Mouse (Mus musculus) embryonic facial prominence, embryonic 13.5 days (tissue): ENCODE data around the gene Ndufa7. TPM values are rescaled to one million over a fixed set of nuclear protein-coding genes. Genes with fewer than 3 reads are reported as not detected.
"Not testable (repeated sequence)": the region's sequence is repeated elsewhere in the genome, so short reads cannot be mapped to it uniquely, and the experiment has no call there.

Source experiments
- ATAC-seq: fragments of 200-750 bp; cut with Nextera tagmentation; 2 replicates; pipeline ENCODE4 v1.8.0; 2017; ENCODE audit warnings: low read depth; ENCODE audit not compliant: insufficient number of reproducible peaks, insufficient read depth, low FRiP score, low TSS enrichment
- H3K27ac ChIP-seq: fragments of 300-500 bp; sonication (generic); 2 replicates; pipeline ENCODE4 v1.5.1; 2015; ENCODE audit warnings: moderate library complexity, mild to moderate bottlenecking, inconsistent platforms
- H3K27me3 ChIP-seq: fragments of 300-500 bp; sonication (generic); 2 replicates; pipeline ENCODE4 v1.6.1; 2015; ENCODE audit warnings: mild to moderate bottlenecking, inconsistent platforms
- H3K36me3 ChIP-seq: fragments of 300-500 bp; sonication (generic); 2 replicates; pipeline ENCODE4 v1.6.1; 2015; ENCODE audit warnings: mild to moderate bottlenecking, inconsistent platforms
- H3K4me1 ChIP-seq: fragments of 300-500 bp; sonication (generic); 2 replicates; pipeline ENCODE4 v1.6.1; 2015; ENCODE audit warnings: inconsistent platforms
- H3K4me2 ChIP-seq: fragments of 300-500 bp; sonication (generic); 2 replicates; pipeline ENCODE4 v1.6.1; 2015; ENCODE audit warnings: moderate library complexity, mild to moderate bottlenecking, inconsistent platforms
- H3K4me3 ChIP-seq: fragments of 300-500 bp; sonication (generic); 2 replicates; pipeline ENCODE4 v1.5.1; 2015; ENCODE audit warnings: mild to moderate bottlenecking, inconsistent platforms
- H3K9ac ChIP-seq: fragments of 300-500 bp; sonication (generic); 2 replicates; pipeline ENCODE4 v1.6.1; 2015; ENCODE audit warnings: mild to moderate bottlenecking, inconsistent platforms
- H3K9me3 ChIP-seq: fragments of 300-500 bp; sonication (generic); 2 replicates; pipeline ENCODE4 v1.6.1; 2016; ENCODE audit warnings: inconsistent platforms
- WGBS: fragments of 180-500 bp; shearing (Covaris S2); methylation state at CpG from one replicate; pipeline ENCODE4 v1.1.7; 2015; ENCODE audit warnings: mixed read lengths; 5-methylcytosine and 5-hydroxymethylcytosine counted together
- polyA plus RNA-seq: library from polyadenylated mRNA; unstranded; fragments of >200 nt; fragmentation: Nextera tagmentation; extraction: Ambion mirVana; gene quantifications from 2 replicates; pipeline ENCODE4 v1.2.1, GENCODE M21; 2015

Gene Ndufa7
- polyA plus RNA-seq, 1 experiment from 2014 or later = 464 TPM

GRCm38 (mm10) chr17:33829561-33829960 lies 5.2 kb downstream of the Ndufa7 start:
- no peak overlapping the region for H3K4me2 ChIP-seq
- H3K4me1 ChIP-seq = peaks cover 24% of the 10 kb centered on the region
- 0 out of 2 replicates have a peak overlapping the region, but pooled peaks have one; percentile 16 for H3K9ac ChIP-seq
- H3K9me3 ChIP-seq = no peaks in the 10 kb centered on the region
- H3K36me3 ChIP-seq = peaks cover 63% of the 10 kb centered on the region
- H3K27me3 ChIP-seq = no peaks in the 10 kb centered on the region
- H3K4me3 ChIP-seq = no peak overlapping the region
- ATAC-seq = no peak
- no peak overlapping the region for H3K27ac ChIP-seq
- WGBS = 89% methylated on average over 10 of the region's 10 CpGs

DNA sequence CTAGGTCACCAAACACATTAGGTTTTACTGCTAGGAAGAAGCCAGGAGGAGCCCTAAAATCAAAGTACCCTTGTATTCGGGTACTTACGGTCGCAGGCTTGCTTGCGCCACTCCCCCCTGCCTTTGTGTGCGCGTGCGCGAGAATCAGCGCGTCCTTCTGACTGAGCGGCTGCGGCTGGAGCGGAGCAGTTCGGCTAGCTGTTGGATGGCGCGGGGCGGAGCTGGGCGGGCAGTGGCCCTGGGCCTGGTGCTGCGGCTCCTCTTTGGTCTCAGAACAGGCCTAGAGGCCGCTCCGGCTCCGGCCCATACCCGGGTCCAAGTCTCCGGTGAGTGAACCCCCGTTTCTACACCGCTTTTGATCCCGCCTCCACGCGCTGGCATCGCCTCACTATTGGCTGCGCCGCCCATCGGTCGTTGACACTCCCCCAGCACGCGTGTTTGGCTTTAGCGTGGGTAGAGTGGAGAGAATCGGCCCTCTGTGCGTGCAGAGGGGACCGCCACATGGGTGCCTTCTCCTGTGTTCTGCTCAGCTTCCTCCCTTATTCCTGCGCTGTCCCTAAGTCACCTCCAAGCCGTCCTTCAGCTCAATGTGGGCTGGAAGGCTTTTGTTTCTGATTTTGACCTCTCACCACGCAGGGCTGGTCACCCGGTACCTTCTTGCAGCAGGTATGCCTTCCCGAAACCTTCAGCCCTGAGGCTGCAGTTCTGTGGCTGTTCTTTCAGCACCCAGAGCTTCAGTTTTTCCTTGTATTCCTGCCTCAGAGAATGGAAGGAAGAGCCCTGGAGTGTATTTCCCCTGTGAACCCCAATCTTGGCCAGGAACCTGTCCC lies 18.8 kb downstream of the Ndufa7 start, which contains the start of gene Cd320:
Cd320 (plus strand) TSS at position 126 of the 830 bp plus-strand sequence.
- peaks cover 31% of the 10 kb centered on the region for H3K36me3 ChIP-seq
- H3K27ac ChIP-seq = peak within 1 kb of the TSS; percentile 30; the same call in 1 of the 2 replicates
- H3K9ac ChIP-seq = peak within 1 kb of the TSS; percentile 78
- H3K4me2 ChIP-seq = peak within 1 kb of the TSS; percentile 86
- 1% methylated on average over 45 of the region's 45 CpGs for WGBS
- H3K9me3 ChIP-seq = no peaks in the 10 kb centered on the region
- no peaks in the 10 kb centered on the region for H3K27me3 ChIP-seq
- H3K4me3 ChIP-seq = peak within 1 kb of the TSS; percentile 86
- H3K4me1 ChIP-seq = peaks cover 14% of the 10 kb centered on the region
- peak; percentile 84 for ATAC-seq

DNA sequence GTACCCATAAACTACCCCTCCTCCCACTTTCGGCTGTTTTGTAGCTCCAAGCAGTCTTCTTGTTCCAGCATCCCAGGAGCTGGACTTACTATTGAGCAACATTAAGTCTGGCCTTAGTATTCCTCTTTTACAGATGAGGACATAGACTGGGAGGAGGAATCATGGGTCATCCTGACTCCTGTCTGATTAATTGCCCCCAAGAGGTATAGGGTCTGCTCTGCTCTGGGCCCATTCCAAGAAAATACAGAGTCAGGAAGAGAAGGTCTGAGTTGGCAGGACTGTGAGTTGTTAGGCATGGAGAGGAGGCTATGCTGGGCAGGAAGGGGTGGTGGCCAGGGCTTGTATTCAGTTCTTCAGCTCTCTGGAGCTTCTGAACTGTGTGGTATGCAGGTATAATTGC lies 19.8 kb downstream of the Ndufa7 start:
- Histone ChIP-seq H3K4me2 (peak overlapping the region; percentile 86), H3K9me3 (no peaks in the 10 kb centered on the region), H3K36me3 (peaks cover 31% of the 10 kb centered on the region), H3K27ac (no peak overlapping the region), H3K9ac (peak overlapping the region; percentile 62), H3K4me3 (peak overlapping the region; percentile 86), H3K27me3 (no peaks in the 10 kb centered on the region), H3K4me1 (peaks cover 14% of the 10 kb centered on the region)
- WGBS = 70% methylated on average over 1 of the region's 1 CpGs
- no peak for ATAC-seq

DNA sequence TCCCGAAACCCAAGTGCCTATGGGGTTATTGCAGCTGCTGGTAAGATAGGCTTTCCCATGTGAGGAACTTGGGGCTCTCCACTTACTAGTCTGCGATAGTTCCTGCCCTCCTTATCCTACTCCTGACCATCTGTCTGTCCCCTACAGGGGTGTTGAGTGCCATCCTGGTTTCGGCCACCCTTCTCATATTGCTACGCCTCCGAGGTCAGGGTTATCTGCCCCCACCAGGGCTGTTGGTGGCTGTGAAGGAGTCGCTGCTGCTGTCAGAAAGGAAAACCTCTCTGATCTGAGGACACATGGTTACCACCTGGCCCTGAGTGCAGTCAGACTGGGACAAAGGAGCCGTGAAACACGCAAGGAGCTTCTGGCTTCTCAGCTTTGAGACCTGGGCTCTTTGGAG lies 23.8 kb downstream of the Ndufa7 start:
- Histone ChIP-seq H3K4me2 (no peak overlapping the region), H3K27ac (no peak overlapping the region), H3K36me3 (peaks cover 29% of the 10 kb centered on the region), H3K9me3 (no peaks in the 10 kb centered on the region), H3K27me3 (no peaks in the 10 kb centered on the region), H3K9ac (no peak overlapping the region), H3K4me3 (no peak overlapping the region), H3K4me1 (peaks cover 14% of the 10 kb centered on the region)
- 76% methylated on average over 8 of the region's 8 CpGs for WGBS
- ATAC-seq = no peak

- H3K9me3 ChIP-seq = no peaks in the 10 kb centered on the region
- no peaks in the 10 kb centered on the region for H3K4me1 ChIP-seq
- no peak overlapping the region for H3K27ac ChIP-seq
- no peak for ATAC-seq
- no peak overlapping the region for H3K4me3 ChIP-seq
- peaks cover 27% of the 10 kb centered on the region for H3K36me3 ChIP-seq
- no peak overlapping the region for H3K4me2 ChIP-seq
- WGBS = 77% methylated on average over 1 of the region's 1 CpGs
- H3K27me3 ChIP-seq = no peaks in the 10 kb centered on the region
- no peak overlapping the region for H3K9ac ChIP-seq
These were observed 27.0 kb downstream of the Ndufa7 start for GRCm38 (mm10) chr17:33851331-33851730.

DNA sequence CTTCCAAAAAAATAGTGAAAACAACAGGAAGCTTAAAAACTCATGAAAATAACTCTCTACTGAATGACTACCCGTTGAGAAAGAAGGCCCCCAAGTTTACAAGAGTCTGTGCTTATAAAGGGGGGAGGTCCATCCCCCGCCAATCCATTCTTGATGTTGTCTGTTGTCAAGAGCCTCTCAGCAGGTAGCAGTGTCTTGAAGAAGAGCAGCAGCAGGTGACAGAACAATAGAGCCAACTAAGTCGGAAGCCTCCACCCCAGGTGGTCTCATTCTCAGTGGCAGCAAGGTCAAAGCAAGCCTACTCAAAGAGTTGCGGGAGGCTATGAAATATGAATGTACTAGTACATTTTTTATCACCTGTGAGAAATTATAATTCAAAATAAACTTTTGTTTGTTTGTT lies 33.4 kb downstream of the Ndufa7 start:
- WGBS = 80% methylated on average over 4 of the region's 4 CpGs
- Histone ChIP-seq H3K9ac (no peak overlapping the region), H3K4me2 (no peak overlapping the region), H3K27me3 (no peaks in the 10 kb centered on the region), H3K4me1 (no peaks in the 10 kb centered on the region), H3K27ac (no peak overlapping the region), H3K36me3 (no peaks in the 10 kb centered on the region), H3K9me3 (no peaks in the 10 kb centered on the region), H3K4me3 (no peak overlapping the region)
- no peak for ATAC-seq

DNA sequence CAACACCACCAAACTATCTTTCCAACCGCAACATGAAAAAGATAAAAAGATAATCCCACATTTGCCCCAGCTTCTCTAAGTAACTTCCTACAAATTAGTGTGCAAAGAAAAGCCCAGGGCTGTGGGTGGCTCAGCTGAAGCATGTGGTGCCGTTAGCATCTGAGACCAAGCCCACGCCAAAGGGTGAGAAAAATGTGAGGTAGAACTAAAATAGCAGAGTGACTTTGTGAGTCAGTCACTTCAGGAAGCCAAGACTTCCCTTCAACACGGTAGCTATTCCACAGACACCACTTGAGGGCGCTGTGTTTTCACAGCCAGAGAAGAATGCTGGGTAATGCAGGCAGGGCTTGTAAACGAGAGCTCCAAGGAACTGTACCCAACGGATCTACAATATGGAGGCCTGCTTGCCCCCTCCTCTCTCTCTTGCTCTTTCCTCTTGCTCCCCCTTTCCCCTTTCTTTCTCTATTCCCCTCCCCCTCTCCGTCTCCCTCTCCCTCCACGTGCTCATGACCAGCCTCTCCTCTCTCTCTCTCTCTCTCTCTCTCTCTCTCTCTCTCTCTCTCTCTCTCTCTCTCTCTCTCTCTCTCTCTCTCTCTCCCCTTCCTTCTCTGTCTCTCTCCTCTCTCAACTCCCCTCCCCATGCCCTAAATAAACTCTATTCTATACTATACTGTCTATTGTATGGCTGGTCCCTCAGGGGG lies 41.1 kb downstream of the Ndufa7 start:
- WGBS = 30% methylated on average over 9 of the region's 9 CpGs
- no peak overlapping the region for H3K4me3 ChIP-seq
- no peak overlapping the region for H3K4me2 ChIP-seq

DNA sequence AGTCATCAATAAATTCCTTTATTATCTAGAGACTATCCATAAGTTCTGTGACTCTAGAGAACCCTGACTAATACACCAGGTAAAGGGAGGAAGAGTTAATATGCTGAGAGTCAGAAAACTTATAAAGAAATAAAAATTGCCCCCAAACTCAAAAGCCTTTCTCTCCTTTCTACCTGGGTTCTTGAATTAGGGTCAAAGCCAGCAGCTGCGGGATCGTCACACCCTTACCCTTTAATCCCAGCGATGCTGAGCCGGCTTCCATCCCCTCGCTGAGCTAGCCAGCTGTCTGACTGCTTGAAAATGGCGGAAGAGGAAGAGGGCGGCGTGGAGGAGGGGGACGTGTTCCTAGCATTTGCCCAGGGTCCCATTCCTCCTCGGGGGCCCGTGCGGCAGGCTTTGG lies 49.2 kb downstream of the Ndufa7 start, which contains the start of gene Gm7029:
Gm7029 (plus strand) TSS at position 301 of the 400 bp plus-strand sequence.
- not testable (repeated sequence) for H3K9me3 ChIP-seq, H3K4me1 ChIP-seq, H3K27me3 ChIP-seq, ATAC-seq, H3K27ac ChIP-seq, H3K4me3 ChIP-seq, H3K9ac ChIP-seq, H3K4me2 ChIP-seq
- peaks cover 28% of the 10 kb centered on the region for H3K36me3 ChIP-seq
- 86% methylated on average over 3 of the region's 12 CpGs for WGBS

More for the DNA sequence above, 41.1 kb downstream of the Ndufa7 start:
- no peak overlapping the region for H3K27ac ChIP-seq
- no peaks in the 10 kb centered on the region for H3K9me3 ChIP-seq
- ATAC-seq = no peak
- H3K4me1 ChIP-seq = no peaks in the 10 kb centered on the region
- no peak overlapping the region for H3K9ac ChIP-seq
- H3K27me3 ChIP-seq = no peaks in the 10 kb centered on the region
- H3K36me3 ChIP-seq = no peaks in the 10 kb centered on the region

- H3K9me3 ChIP-seq = no peaks in the 10 kb centered on the region
- WGBS = 90% methylated on average over 11 of the region's 11 CpGs
- H3K4me1 ChIP-seq = no peaks in the 10 kb centered on the region
- no peak overlapping the region for H3K4me3 ChIP-seq
- peaks cover 35% of the 10 kb centered on the region for H3K36me3 ChIP-seq
- no peak for ATAC-seq
- H3K27me3 ChIP-seq = no peaks in the 10 kb centered on the region
- H3K27ac ChIP-seq = no peak overlapping the region
- H3K9ac ChIP-seq = no peak overlapping the region
- H3K4me2 ChIP-seq = no peak overlapping the region
These were observed 50.0 kb downstream of the Ndufa7 start for GRCm38 (mm10) chr17:33874411-33874810.

DNA sequence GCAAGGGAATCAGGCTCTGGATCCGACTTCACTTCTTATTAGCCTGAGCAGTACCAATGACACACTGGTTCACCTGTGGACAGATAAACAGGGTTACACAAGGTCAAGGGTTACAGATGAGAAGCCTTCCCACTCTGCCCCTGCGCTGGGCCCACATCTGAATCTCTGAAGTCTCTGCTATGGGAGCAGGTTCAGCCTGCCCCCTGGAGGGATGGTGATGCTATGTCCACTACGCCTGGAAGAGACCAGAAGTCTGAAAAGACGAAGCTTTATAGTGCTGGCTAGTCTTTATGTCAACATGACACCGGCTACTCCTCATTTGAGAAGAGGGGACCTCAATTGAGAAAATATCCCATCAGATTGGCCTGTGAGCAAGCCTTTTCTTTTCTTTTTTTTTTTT lies 51.4 kb downstream of the Ndufa7 start:
- not testable (repeated sequence) for H3K9me3 ChIP-seq, ATAC-seq, H3K4me2 ChIP-seq, H3K27ac ChIP-seq, H3K27me3 ChIP-seq, H3K4me1 ChIP-seq, H3K9ac ChIP-seq, H3K4me3 ChIP-seq
- 78% methylated on average over 5 of the region's 5 CpGs for WGBS
- peaks cover 45% of the 10 kb centered on the region for H3K36me3 ChIP-seq

GRCm38 (mm10) chr17:33884320-33884719 lies 59.9 kb downstream of the Ndufa7 start:
- H3K36me3 ChIP-seq = peaks cover 50% of the 10 kb centered on the region
- peaks cover 13% of the 10 kb centered on the region for H3K4me1 ChIP-seq
- H3K27ac ChIP-seq, H3K27me3 ChIP-seq, H3K4me2 ChIP-seq, ATAC-seq, H3K9ac ChIP-seq, H3K9me3 ChIP-seq, H3K4me3 ChIP-seq: not testable (repeated sequence)
- 93% methylated on average over 10 of the region's 11 CpGs for WGBS
